Mouse (Mus musculus): Measurements from ENCODE around the gene Bckdhb. TPM values are rescaled to one million over a fixed set of nuclear protein-coding genes. Genes with fewer than 3 reads are reported as not detected.

Gene Bckdhb
- polyA plus RNA-seq, 1 experiment from 2014 or later: 30.7 TPM

- 79% methylated on average over 1 of the region's 1 CpGs for WGBS
- no peak overlapping the region for H3K9ac ChIP-seq (ENCODE audit: low read depth, low read length)
- H3K27ac ChIP-seq (ENCODE audit: low read length): no peak overlapping the region
Measured at GRCm38 (mm10) chr9:84037224-84037623, 112.3 kb downstream of the Bckdhb start.

GRCm38 (mm10) chr9:84038946-84039345, 114.0 kb downstream of the Bckdhb start:
- H3K4me2 ChIP-seq (ENCODE audit: low read depth, low read length): no peak overlapping the region
- H3K4me1 ChIP-seq (ENCODE audit: control insufficient read depth, insufficient read depth, low read length): no peaks in the 10 kb centered on the region
- WGBS: 80% methylated on average over 4 of the region's 4 CpGs
- H3K27ac ChIP-seq (ENCODE audit: low read length): no peak overlapping the region
- no peak overlapping the region for H3K9ac ChIP-seq (ENCODE audit: low read depth, low read length)
- ATAC-seq: no peak
- H3K27me3 ChIP-seq (replicated peaks; ENCODE audit: control insufficient read depth, insufficient read depth, low read length): no peaks in the 10 kb centered on the region
- no peak overlapping the region for H3K4me3 ChIP-seq (ENCODE audit: low read length)
- H3K36me3 ChIP-seq (ENCODE audit: control insufficient read depth, insufficient read depth, low read length): no peaks in the 10 kb centered on the region
- no peaks in the 10 kb centered on the region for H3K9me3 ChIP-seq (ENCODE audit: control insufficient read depth, low read length)

More at GRCm38 (mm10) chr9:84037224-84037623, 112.3 kb downstream of the Bckdhb start:
- no peaks in the 10 kb centered on the region for H3K27me3 ChIP-seq (replicated peaks; ENCODE audit: control insufficient read depth, insufficient read depth, low read length)
- H3K36me3 ChIP-seq (ENCODE audit: control insufficient read depth, insufficient read depth, low read length): no peaks in the 10 kb centered on the region
- no peak overlapping the region for H3K4me2 ChIP-seq (ENCODE audit: low read depth, low read length)
- no peaks in the 10 kb centered on the region for H3K4me1 ChIP-seq (ENCODE audit: control insufficient read depth, insufficient read depth, low read length)
- ATAC-seq: no peak
- no peaks in the 10 kb centered on the region for H3K9me3 ChIP-seq (ENCODE audit: control insufficient read depth, low read length)
- H3K4me3 ChIP-seq (ENCODE audit: low read length): no peak overlapping the region

- Histone ChIP-seq H3K27me3 (replicated peaks; ENCODE audit: control insufficient read depth, insufficient read depth, low read length) (no peaks in the 10 kb centered on the region), H3K4me2 (ENCODE audit: low read depth, low read length) (no peak overlapping the region), H3K4me1 (ENCODE audit: control insufficient read depth, insufficient read depth, low read length) (no peaks in the 10 kb centered on the region), H3K27ac (ENCODE audit: low read length) (no peak overlapping the region), H3K4me3 (ENCODE audit: low read length) (no peak overlapping the region), H3K36me3 (ENCODE audit: control insufficient read depth, insufficient read depth, low read length) (no peaks in the 10 kb centered on the region), H3K9ac (ENCODE audit: low read depth, low read length) (no peak overlapping the region), H3K9me3 (ENCODE audit: control insufficient read depth, low read length) (no peaks in the 10 kb centered on the region)
- no peak for ATAC-seq
- WGBS: 63% methylated on average over 2 of the region's 2 CpGs
Measured at GRCm38 (mm10) chr9:84040376-84040775, 115.4 kb downstream of the Bckdhb start.

- Histone ChIP-seq H3K36me3 (ENCODE audit: control insufficient read depth, insufficient read depth, low read length) (no peaks in the 10 kb centered on the region), H3K4me2 (ENCODE audit: low read depth, low read length) (no peak overlapping the region), H3K27me3 (replicated peaks; ENCODE audit: control insufficient read depth, insufficient read depth, low read length) (no peaks in the 10 kb centered on the region), H3K9me3 (ENCODE audit: control insufficient read depth, low read length) (no peaks in the 10 kb centered on the region), H3K4me3 (ENCODE audit: low read length) (no peak overlapping the region), H3K9ac (ENCODE audit: low read depth, low read length) (no peak overlapping the region), H3K4me1 (ENCODE audit: control insufficient read depth, insufficient read depth, low read length) (no peaks in the 10 kb centered on the region), H3K27ac (ENCODE audit: low read length) (no peak overlapping the region)
- ATAC-seq: peak; percentile 36; the same call in 1 of the 2 replicates
- WGBS: 78% methylated on average over 4 of the region's 4 CpGs
Measured at GRCm38 (mm10) chr9:84041631-84042277, 116.8 kb downstream of the Bckdhb start.

- H3K27me3 ChIP-seq (replicated peaks; ENCODE audit: control insufficient read depth, insufficient read depth, low read length): no peaks in the 10 kb centered on the region
- no peak overlapping the region for H3K27ac ChIP-seq (ENCODE audit: low read length)
- no peak overlapping the region for H3K4me2 ChIP-seq (ENCODE audit: low read depth, low read length)
- no peaks in the 10 kb centered on the region for H3K9me3 ChIP-seq (ENCODE audit: control insufficient read depth, low read length)
- H3K36me3 ChIP-seq (ENCODE audit: control insufficient read depth, insufficient read depth, low read length): no peaks in the 10 kb centered on the region
- H3K4me3 ChIP-seq (ENCODE audit: low read length): no peak overlapping the region
- no peak overlapping the region for H3K9ac ChIP-seq (ENCODE audit: low read depth, low read length)
- ATAC-seq: no peak
- WGBS: 74% methylated on average over 3 of the region's 3 CpGs
- no peaks in the 10 kb centered on the region for H3K4me1 ChIP-seq (ENCODE audit: control insufficient read depth, insufficient read depth, low read length)
Measured at GRCm38 (mm10) chr9:84042539-84042938, 117.6 kb downstream of the Bckdhb start.

GRCm38 (mm10) chr9:84044136-84044535, 119.2 kb downstream of the Bckdhb start:
- Histone ChIP-seq H3K4me1 (ENCODE audit: control insufficient read depth, insufficient read depth, low read length) (no peaks in the 10 kb centered on the region), H3K4me2 (ENCODE audit: low read depth, low read length) (no peak overlapping the region), H3K4me3 (ENCODE audit: low read length) (no peak overlapping the region), H3K27ac (ENCODE audit: low read length) (no peak overlapping the region), H3K9me3 (ENCODE audit: control insufficient read depth, low read length) (no peaks in the 10 kb centered on the region), H3K9ac (ENCODE audit: low read depth, low read length) (no peak overlapping the region), H3K27me3 (replicated peaks; ENCODE audit: control insufficient read depth, insufficient read depth, low read length) (no peaks in the 10 kb centered on the region), H3K36me3 (ENCODE audit: control insufficient read depth, insufficient read depth, low read length) (no peaks in the 10 kb centered on the region)
- WGBS: 95% methylated on average over 6 of the region's 6 CpGs
- ATAC-seq: no peak

GRCm38 (mm10) chr9:84045632-84046031, 120.7 kb downstream of the Bckdhb start:
- WGBS: 93% methylated on average over 2 of the region's 2 CpGs
- H3K27ac ChIP-seq (ENCODE audit: low read length): no peak overlapping the region
- no peak overlapping the region for H3K4me3 ChIP-seq (ENCODE audit: low read length)
- no peak for ATAC-seq
- H3K27me3 ChIP-seq (replicated peaks; ENCODE audit: control insufficient read depth, insufficient read depth, low read length): no peaks in the 10 kb centered on the region
- H3K4me2 ChIP-seq (ENCODE audit: low read depth, low read length): no peak overlapping the region
- H3K9me3 ChIP-seq (ENCODE audit: control insufficient read depth, low read length): no peaks in the 10 kb centered on the region
- no peak overlapping the region for H3K9ac ChIP-seq (ENCODE audit: low read depth, low read length)
- no peaks in the 10 kb centered on the region for H3K4me1 ChIP-seq (ENCODE audit: control insufficient read depth, insufficient read depth, low read length)
- H3K36me3 ChIP-seq (ENCODE audit: control insufficient read depth, insufficient read depth, low read length): no peaks in the 10 kb centered on the region

GRCm38 (mm10) chr9:84046334-84046733, 121.4 kb downstream of the Bckdhb start:
- Histone ChIP-seq H3K4me2 (ENCODE audit: low read depth, low read length) (no peak overlapping the region), H3K36me3 (ENCODE audit: control insufficient read depth, insufficient read depth, low read length) (no peaks in the 10 kb centered on the region), H3K9me3 (ENCODE audit: control insufficient read depth, low read length) (no peaks in the 10 kb centered on the region), H3K27ac (ENCODE audit: low read length) (no peak overlapping the region), H3K4me1 (ENCODE audit: control insufficient read depth, insufficient read depth, low read length) (no peaks in the 10 kb centered on the region), H3K4me3 (ENCODE audit: low read length) (no peak overlapping the region), H3K27me3 (replicated peaks; ENCODE audit: control insufficient read depth, insufficient read depth, low read length) (no peaks in the 10 kb centered on the region), H3K9ac (ENCODE audit: low read depth, low read length) (no peak overlapping the region)
- no peak for ATAC-seq
- WGBS: 88% methylated on average over 12 of the region's 12 CpGs

- Histone ChIP-seq H3K27me3 (replicated peaks; ENCODE audit: control insufficient read depth, insufficient read depth, low read length) (no peaks in the 10 kb centered on the region), H3K9ac (ENCODE audit: low read depth, low read length) (no peak overlapping the region), H3K36me3 (ENCODE audit: control insufficient read depth, insufficient read depth, low read length) (no peaks in the 10 kb centered on the region), H3K9me3 (ENCODE audit: control insufficient read depth, low read length) (no peaks in the 10 kb centered on the region), H3K27ac (ENCODE audit: low read length) (no peak overlapping the region), H3K4me1 (ENCODE audit: control insufficient read depth, insufficient read depth, low read length) (no peaks in the 10 kb centered on the region), H3K4me2 (ENCODE audit: low read depth, low read length) (no peak overlapping the region), H3K4me3 (ENCODE audit: low read length) (no peak overlapping the region)
- 63% methylated on average over 4 of the region's 4 CpGs for WGBS
- ATAC-seq: no peak
Measured at GRCm38 (mm10) chr9:84046961-84047360, 122.0 kb downstream of the Bckdhb start.

GRCm38 (mm10) chr9:84047436-84047835, 122.5 kb downstream of the Bckdhb start:
- no peak overlapping the region for H3K4me2 ChIP-seq (ENCODE audit: low read depth, low read length)
- H3K27ac ChIP-seq (ENCODE audit: low read length): no peak overlapping the region
- no peak; the same call in 1 of the 2 replicates for ATAC-seq
- no peak overlapping the region for H3K9ac ChIP-seq (ENCODE audit: low read depth, low read length)
- no peaks in the 10 kb centered on the region for H3K27me3 ChIP-seq (replicated peaks; ENCODE audit: control insufficient read depth, insufficient read depth, low read length)
- H3K9me3 ChIP-seq (ENCODE audit: control insufficient read depth, low read length): no peaks in the 10 kb centered on the region
- 75% methylated on average over 3 of the region's 3 CpGs for WGBS
- no peaks in the 10 kb centered on the region for H3K4me1 ChIP-seq (ENCODE audit: control insufficient read depth, insufficient read depth, low read length)
- no peaks in the 10 kb centered on the region for H3K36me3 ChIP-seq (ENCODE audit: control insufficient read depth, insufficient read depth, low read length)
- H3K4me3 ChIP-seq (ENCODE audit: low read length): no peak overlapping the region
